Mouse (Mus musculus): ENCODE measurements at regions not wholly inside any gene's neighbourhood (a gene's known extent, or its start where the extent isn't known, plus 50 kb on each side); places are given as distances from the start of the nearest gene placed in this dataset.
A peak's percentile ranks its signal among the peaks of the same experiment; 100 is the strongest.

DNA sequence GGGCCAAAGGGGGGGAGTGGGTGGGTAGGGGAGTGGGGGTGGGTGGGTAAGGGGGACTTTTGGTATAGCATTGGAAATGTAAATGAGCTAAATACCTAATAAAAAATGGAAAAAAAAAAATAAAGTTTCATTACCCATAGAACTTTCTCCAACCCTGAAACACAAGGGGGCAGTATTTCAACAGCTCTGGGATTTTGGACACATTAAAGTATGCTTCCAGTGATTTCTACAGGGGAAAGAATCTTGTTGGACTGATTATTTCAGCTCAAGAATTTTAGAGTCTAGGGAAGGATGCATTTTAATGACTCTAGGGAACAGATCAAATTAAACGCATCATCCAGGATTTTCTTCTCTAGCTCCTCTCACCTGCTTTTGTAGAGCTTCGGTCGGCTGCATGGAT, 345.9 kb downstream of the Nrcam start:
- DNase-seq, result peak; percentile 5

DNA sequence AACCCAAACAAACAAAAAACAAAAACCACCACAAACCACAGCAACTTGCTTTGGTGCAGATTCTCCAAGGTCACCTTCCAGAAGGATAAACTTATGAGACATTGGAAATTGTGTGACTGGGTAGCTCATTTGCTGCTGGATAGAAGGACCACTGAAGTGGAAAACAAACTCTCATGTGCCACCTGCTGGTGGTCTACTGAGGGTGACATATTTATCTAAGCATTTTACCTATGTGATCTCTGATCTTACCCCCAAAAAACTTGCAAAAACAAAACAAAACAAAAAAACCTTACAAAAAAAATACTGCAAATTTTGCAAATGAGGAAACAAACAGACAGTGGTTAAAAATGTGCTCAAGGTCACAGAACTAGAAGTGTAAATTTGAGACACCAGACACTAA, 346.3 kb downstream of the Nrcam start:
- DNase-seq, result peak; percentile 4
